Mouse (Mus musculus) kidney, embryonic 14.5 days (tissue): ENCODE results near the gene Nodal. TPM values are rescaled to one million over a fixed set of nuclear protein-coding genes. Genes with fewer than 3 reads are reported as not detected.

Experiments used
- ATAC-seq: fragments of 200-750 bp; cut with Nextera tagmentation; 2 replicates; pipeline ENCODE4 v1.8.0; 2017; ENCODE audit warnings: moderate number of reproducible peaks, mild to moderate bottlenecking, moderate TSS enrichment, moderate library complexity; ENCODE audit not compliant: low FRiP score, low TSS enrichment
- H3K27ac ChIP-seq: fragments of 300-500 bp; sonication (generic); 2 replicates; pipeline ENCODE4 v1.5.1; 2014; ENCODE audit warnings: low read depth, mild to moderate bottlenecking, low read length, moderate library complexity, mixed read lengths
- H3K27me3 ChIP-seq: fragments of 300-500 bp; sonication (generic); 2 replicates; pipeline ENCODE4 v1.6.1; 2014; ENCODE audit warnings: mild to moderate bottlenecking, low read length; ENCODE audit not compliant: control insufficient read depth, insufficient read depth
- H3K36me3 ChIP-seq: fragments of 300-500 bp; sonication (generic); 2 replicates; pipeline ENCODE4 v1.6.1; 2014; ENCODE audit warnings: low read length, mixed read lengths; ENCODE audit not compliant: control insufficient read depth, insufficient read depth
- H3K4me1 ChIP-seq: fragments of 300-500 bp; sonication (generic); 2 replicates; pipeline ENCODE4 v1.6.1; 2014; ENCODE audit warnings: low read length, mixed read lengths; ENCODE audit not compliant: control insufficient read depth, insufficient read depth
- H3K4me2 ChIP-seq: fragments of 300-500 bp; sonication (generic); replicated peaks from 2 replicates; pipeline ENCODE4 v1.6.1; 2014; ENCODE audit warnings: low read depth, mild to moderate bottlenecking, low read length
- H3K4me3 ChIP-seq: fragments of 300-500 bp; sonication (generic); 2 replicates; pipeline ENCODE4 v1.5.1; 2014; ENCODE audit warnings: mild to moderate bottlenecking, low read length
- H3K9ac ChIP-seq: fragments of 300-500 bp; sonication (generic); 2 replicates; pipeline ENCODE4 v1.6.1; 2014; ENCODE audit warnings: low read depth, mild to moderate bottlenecking, low read length, moderate library complexity
- H3K9me3 ChIP-seq: fragments of 300-500 bp; sonication (generic); 2 replicates; pipeline ENCODE4 v1.6.1; 2016; ENCODE audit warnings: low read length; ENCODE audit not compliant: control insufficient read depth
- WGBS: fragments of 180-500 bp; shearing (Covaris S2); extraction: QIAGEN DNeasy Blood & Tissue Kit; methylation state at CpG from one replicate; pipeline ENCODE4 v1.1.7; 2014; 5-methylcytosine and 5-hydroxymethylcytosine counted together
- polyA plus RNA-seq: library from polyadenylated mRNA; unstranded; fragments of >200 nt; fragmentation: Nextera tagmentation; extraction: Ambion mirVana; gene quantifications from 2 replicates; pipeline ENCODE4 v1.2.1, GENCODE M21; 2014

The Nodal gene
- polyA plus RNA-seq, 1 experiment from 2014 or later = 0.30 TPM

DNA sequence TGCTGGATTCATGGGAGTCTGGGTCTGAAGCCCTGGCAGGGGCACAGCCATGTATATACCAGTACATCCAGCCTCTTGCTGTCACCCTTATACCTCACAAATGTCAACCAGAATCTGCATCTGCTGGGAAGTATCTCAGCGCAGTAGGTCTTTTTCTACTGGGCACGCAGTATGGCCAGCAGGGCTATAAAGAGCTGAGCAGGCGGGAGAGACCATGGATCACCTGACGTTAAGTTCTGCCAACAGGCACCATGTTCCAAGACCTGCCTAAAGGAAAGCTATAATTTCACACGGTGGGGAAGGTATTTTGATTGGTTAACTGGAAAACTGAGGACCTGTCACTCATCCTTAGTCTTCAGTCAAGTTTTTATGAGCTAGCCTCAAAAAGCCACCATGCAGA is 11.3 kb downstream of the Nodal start:
- Histone ChIP-seq H3K27ac (no peak overlapping the region), H3K9ac (no peak overlapping the region), H3K4me1 (no peaks in the 10 kb centered on the region), H3K4me2 (no peak overlapping the region), H3K36me3 (peaks cover 42% of the 10 kb centered on the region), H3K4me3 (no peak overlapping the region), H3K27me3 (no peaks in the 10 kb centered on the region), H3K9me3 (no peaks in the 10 kb centered on the region)
- WGBS = 94% methylated on average over 5 of the region's 5 CpGs
- ATAC-seq = no peak

DNA sequence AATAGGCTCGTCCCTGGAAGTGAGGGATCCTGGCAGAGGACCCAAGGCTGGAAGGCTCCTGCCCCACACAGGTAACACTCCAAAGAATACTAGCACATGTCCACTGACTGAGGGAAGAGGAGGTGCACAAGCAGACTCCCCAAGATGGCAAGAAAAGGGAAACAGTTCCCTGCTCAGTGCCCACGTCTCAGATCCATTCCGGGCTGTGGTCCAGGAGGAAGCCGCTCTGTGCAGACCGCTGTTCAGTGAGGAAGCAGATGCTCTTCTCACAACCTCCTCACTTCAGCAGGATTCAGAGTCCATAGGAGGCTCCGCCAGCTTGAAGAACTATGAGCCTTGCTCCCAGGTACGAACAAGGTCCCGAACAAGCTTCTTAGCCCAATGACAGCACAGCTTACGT is 13.6 kb downstream of the Nodal start:
- ATAC-seq = no peak
- 93% methylated on average over 9 of the region's 9 CpGs for WGBS
- no peaks in the 10 kb centered on the region for H3K27me3 ChIP-seq
- H3K9me3 ChIP-seq = no peaks in the 10 kb centered on the region
- no peak overlapping the region for H3K27ac ChIP-seq
- no peak overlapping the region for H3K9ac ChIP-seq
- no peaks in the 10 kb centered on the region for H3K4me1 ChIP-seq
- H3K4me3 ChIP-seq = no peak overlapping the region
- H3K4me2 ChIP-seq = no peak overlapping the region
- peaks cover 55% of the 10 kb centered on the region for H3K36me3 ChIP-seq

GRCm38 (mm10) chr10:61440202-61440800 is 22.5 kb downstream of the Nodal start:
- Histone ChIP-seq H3K36me3 (peaks cover 6% of the 10 kb centered on the region; the same call in 1 of the 2 replicates), H3K27ac (no peak overlapping the region), H3K27me3 (no peaks in the 10 kb centered on the region), H3K9ac (no peak overlapping the region), H3K9me3 (no peaks in the 10 kb centered on the region), H3K4me1 (peaks cover 20% of the 10 kb centered on the region), H3K4me3 (no peak overlapping the region), H3K4me2 (no peak overlapping the region)
- 88% methylated on average over 7 of the region's 7 CpGs for WGBS
- ATAC-seq = no peak

DNA sequence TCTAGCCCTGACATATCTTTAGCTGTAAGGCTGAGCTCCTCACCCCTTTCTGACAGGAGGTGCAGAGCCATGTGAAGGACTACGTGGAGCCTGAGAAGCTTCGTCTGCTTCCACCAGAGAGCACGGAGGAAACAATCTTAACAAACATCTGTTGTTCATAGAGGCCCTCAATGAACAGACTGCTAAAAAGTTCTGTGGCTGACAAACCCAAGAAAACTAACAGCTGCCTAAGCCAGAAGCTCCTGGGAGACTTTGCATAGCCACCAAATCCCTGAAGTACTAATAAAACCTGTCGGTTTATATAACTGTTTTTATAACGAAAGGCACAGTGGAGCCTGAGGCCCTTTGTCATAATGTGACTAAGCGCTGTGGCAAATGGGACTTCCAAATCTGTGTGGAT is 25.7 kb downstream of the Nodal start:
- Histone ChIP-seq H3K36me3 (peaks cover 15% of the 10 kb centered on the region), H3K27me3 (no peaks in the 10 kb centered on the region), H3K27ac (no peak overlapping the region; the same call in 1 of the 2 replicates), H3K9me3 (no peaks in the 10 kb centered on the region), H3K4me2 (no peak overlapping the region), H3K4me1 (peaks cover 24% of the 10 kb centered on the region), H3K9ac (no peak overlapping the region), H3K4me3 (no peak overlapping the region)
- ATAC-seq = no peak
- WGBS = 59% methylated on average over 6 of the region's 6 CpGs

DNA sequence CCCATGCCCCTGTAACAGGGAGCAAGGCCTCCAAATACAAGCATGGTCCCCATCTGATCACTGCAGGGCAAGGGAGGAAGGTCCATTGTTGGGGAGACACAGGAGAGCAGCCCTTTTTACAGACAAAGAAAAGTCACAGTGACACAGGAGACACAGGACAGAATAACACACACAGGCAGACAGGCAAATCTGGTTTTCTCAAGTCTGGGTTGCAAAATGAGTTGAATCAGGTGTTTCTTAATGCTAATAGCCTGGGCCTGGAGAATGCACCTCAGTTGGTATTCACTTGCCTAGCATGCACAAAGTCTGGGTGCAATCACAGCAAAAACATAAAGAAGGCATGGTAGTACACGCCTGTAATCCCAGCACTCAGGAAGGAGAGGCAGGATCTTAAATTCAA is 26.1 kb downstream of the Nodal start:
- peaks cover 16% of the 10 kb centered on the region for H3K36me3 ChIP-seq
- ATAC-seq = no peak
- H3K27ac ChIP-seq = no peak overlapping the region; the same call in 1 of the 2 replicates
- peaks cover 25% of the 10 kb centered on the region for H3K4me1 ChIP-seq
- no peak overlapping the region for H3K9ac ChIP-seq
- no peaks in the 10 kb centered on the region for H3K27me3 ChIP-seq
- no peak overlapping the region for H3K4me2 ChIP-seq
- no peaks in the 10 kb centered on the region for H3K9me3 ChIP-seq
- WGBS = 42% methylated on average over 1 of the region's 1 CpGs
- no peak overlapping the region for H3K4me3 ChIP-seq

DNA sequence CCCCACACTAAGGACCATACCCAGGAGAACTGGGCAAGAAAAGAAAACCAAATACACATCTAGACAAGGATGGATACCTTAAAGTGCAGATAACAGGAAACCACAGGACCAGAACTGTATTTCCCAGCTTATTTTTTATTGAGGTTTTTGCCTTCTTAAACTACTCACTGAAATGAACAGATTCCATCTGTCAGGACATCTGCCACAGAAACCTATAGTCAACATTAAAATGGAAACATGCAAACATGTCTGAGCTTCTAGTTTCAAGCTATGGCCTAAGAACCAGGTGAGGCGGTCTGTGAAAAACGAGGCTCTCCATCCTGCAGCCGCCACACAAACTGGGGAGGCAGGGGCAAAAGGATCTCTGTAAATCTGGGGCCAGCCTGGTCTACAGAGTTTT is 27.2 kb downstream of the Nodal start:
- peaks cover 19% of the 10 kb centered on the region for H3K36me3 ChIP-seq
- no peaks in the 10 kb centered on the region for H3K9me3 ChIP-seq
- no peaks in the 10 kb centered on the region for H3K27me3 ChIP-seq
- WGBS = 70% methylated on average over 3 of the region's 3 CpGs
- no peak overlapping the region for H3K4me3 ChIP-seq
- H3K9ac ChIP-seq = no peak overlapping the region
- ATAC-seq = no peak
- no peak overlapping the region for H3K27ac ChIP-seq
- no peak overlapping the region for H3K4me2 ChIP-seq
- peaks cover 29% of the 10 kb centered on the region for H3K4me1 ChIP-seq

- Histone ChIP-seq H3K4me1 (peaks cover 36% of the 10 kb centered on the region), H3K4me3 (no peak overlapping the region), H3K36me3 (peaks cover 14% of the 10 kb centered on the region), H3K9ac (no peak overlapping the region), H3K27ac (no peak overlapping the region), H3K4me2 (no peak overlapping the region), H3K9me3 (no peaks in the 10 kb centered on the region), H3K27me3 (no peaks in the 10 kb centered on the region)
- ATAC-seq = no peak
- 83% methylated on average over 10 of the region's 10 CpGs for whole genome bisulfite sequencing
Observed at GRCm38 (mm10) chr10:61447581-61448353, 30.0 kb downstream of the Nodal start.

DNA sequence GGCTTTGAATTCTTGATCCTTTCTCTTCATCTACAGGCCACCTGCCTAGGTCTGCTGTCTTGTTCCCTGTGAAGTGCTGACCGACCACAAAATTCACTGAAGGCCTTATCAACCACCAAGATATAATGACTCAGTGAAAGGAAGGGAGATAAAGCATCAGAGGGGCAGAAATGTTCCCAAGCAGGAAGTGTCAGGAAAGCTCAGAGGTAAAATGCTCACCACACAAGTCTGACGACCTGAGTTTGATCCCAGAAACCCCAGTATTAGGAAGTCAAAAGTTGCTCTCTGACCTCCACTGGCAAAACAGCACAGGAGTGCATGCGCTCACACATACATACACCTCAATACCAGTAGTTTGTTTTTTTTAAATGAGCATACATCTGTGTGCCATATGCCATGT is 31.1 kb downstream of the Nodal start:
- no peaks in the 10 kb centered on the region for H3K27me3 ChIP-seq
- H3K36me3 ChIP-seq = peaks cover 14% of the 10 kb centered on the region
- 77% methylated on average over 3 of the region's 3 CpGs for WGBS
- no peak overlapping the region for H3K4me2 ChIP-seq
- H3K27ac ChIP-seq = no peak overlapping the region
- H3K9ac ChIP-seq = no peak overlapping the region
- H3K4me3 ChIP-seq = no peak overlapping the region
- no peaks in the 10 kb centered on the region for H3K9me3 ChIP-seq
- ATAC-seq = no peak
- H3K4me1 ChIP-seq = peaks cover 31% of the 10 kb centered on the region

GRCm38 (mm10) chr10:61451463-61451930 is 33.7 kb downstream of the Nodal start:
- peaks cover 14% of the 10 kb centered on the region for H3K36me3 ChIP-seq
- peak overlapping the region; percentile 39; the same call in 1 of the 2 replicates for H3K27ac ChIP-seq
- peak overlapping the region; percentile 92 for H3K4me3 ChIP-seq
- H3K27me3 ChIP-seq = no peaks in the 10 kb centered on the region
- no peak for ATAC-seq
- H3K4me1 ChIP-seq = peaks cover 16% of the 10 kb centered on the region; the same call in 1 of the 2 replicates
- no peaks in the 10 kb centered on the region for H3K9me3 ChIP-seq
- 3% methylated on average over 8 of the region's 8 CpGs for WGBS
- H3K4me2 ChIP-seq = peak overlapping the region; percentile 56
- H3K9ac ChIP-seq = peak overlapping the region; percentile 95
